Mouse (Mus musculus) lung, adult 18-20 months (tissue): ENCODE results near the gene Chd2.
"Not testable (repeated sequence)": the region's sequence is repeated elsewhere in the genome, so short reads cannot be mapped to it uniquely, and the experiment has no call there.

Experiments
- DNase-seq, 2 experiments: peaks; one replicate each; pipeline ENCODE4 v3.0.0; 2022; ENCODE audit warnings: mixed read lengths in 2 of 2

Gene Chd2

DNA sequence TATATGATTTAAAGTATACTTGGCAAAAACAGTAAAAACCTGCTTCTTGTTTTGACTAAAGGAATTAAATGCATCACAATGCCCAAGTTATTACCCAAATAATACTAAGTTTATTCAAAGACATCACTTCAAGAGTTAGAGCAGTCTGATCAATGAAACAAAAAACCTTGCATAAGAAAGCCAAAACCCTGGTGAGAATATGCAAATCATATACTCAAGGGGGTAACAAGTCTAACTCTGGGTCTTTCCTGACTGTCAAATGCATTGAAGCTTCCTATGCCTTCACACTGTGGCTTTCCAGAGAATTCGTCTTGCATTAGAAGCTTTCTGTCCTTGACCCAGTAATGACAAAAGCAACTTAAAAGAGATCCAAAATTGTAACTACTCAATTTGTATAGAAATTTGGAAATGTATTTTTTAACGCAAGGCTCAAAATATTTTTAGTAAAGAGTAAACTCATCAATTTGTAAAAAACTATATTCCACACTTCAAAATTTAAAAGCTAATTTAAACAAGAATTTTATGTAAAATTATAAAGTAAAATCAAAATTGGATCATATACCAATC is 2.4 kb downstream of the Chd2 start:
- DNase-seq = no peak

DNA sequence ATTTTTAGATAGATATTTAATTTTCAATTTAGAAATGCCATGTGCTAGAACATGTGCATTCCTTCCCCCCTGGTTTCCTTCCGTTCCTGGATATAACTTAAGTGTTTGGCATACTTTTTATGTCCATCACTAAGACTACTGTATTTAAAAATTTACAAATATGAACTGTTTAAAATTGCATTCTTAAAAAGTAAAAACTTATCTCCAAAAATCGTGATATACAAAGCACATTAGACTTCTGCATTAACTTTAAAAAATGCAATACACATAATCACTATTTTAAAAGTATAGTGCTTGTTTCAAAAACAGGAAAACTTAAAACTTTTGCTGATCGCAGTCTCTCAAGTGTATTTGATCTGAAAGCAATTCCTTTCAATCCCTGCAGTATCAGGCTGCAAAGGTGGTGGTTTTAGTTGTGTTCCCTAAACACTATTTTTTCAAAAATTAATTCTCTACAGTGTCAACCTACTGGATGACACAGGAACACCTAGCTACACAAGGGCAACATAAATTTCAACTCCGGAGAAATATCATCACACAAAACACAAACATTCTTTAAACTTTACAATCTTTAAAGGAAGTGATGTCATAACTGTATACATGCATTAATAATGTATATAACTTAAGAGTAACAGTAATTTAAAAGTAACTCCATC is 3.1 kb downstream of the Chd2 start:
- no peak for DNase-seq

DNA sequence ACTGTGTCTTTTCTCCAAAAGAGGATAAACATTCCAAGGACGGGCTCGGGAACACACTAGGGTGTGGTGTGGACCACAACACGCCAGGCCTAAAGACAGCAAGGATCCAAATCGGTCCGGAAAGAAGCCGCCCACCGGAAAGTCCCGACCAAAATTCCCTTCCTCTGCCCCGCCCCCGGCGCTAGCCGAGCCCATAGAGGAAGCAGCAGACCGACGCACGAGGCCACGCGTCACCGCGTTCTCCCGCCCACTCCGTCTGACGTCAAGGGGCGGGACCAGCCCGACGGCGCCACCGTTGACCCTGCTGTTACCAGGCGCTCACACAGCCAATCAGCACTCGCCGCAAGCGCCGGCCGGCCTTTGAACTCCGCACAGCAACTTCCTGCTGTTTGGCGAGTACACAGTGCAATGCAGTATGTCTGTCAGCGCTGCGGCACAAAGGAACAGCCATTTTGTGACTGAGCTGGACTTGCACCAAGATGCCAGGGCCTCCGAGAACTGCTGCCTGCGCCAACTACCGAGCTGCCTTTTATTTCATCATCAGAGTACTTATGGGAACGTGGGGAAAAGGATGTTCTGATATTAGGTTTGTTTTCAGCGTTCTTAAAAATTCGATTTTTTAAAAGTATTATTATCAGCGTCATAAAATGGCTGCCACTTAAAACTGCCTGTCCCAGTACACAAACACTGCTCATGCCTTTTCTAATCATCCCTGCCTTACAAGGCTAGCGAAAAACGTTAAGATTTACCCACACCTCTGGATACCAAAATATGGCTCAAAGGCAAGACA is 3.8 kb downstream of the Chd2 start:
- peak; percentile 100 for DNase-seq

DNA sequence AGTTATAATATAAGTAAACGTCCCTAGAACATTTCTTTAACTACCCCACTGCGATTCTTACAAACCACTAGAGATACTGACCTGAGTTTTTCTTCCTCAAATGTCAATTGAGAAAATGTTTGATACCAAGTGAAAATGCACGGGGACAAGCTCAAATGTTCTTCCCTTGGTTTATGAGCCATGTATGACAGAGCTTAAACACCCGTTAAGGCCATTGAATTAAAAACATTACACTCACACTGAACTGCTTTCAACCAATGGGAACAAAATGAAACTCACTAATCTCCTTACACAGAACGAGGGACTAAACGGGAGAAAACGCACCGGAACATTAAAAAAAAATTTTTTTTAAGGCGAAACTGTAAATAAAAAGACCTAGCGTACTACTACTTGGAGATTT is 4.4 kb downstream of the Chd2 start:
- DNase-seq = no peak

DNA sequence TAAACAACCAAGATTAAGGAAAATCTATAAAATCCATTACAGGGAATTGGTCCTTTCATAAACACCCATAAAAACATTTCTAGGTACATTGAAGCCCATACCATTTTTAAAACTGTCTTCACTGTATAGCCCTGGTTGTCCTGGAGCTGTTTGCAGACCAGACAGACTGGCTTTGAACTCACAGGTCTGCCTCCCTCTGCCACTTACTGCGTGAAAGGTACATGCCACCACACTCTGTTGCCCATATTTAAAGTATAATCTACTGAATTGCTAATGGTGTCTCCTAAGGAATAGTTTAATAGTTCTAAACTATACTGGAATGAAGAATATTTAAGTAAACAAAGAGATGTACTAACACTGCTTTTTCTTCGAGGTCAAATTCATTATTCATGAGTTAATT is 5.1 kb downstream of the Chd2 start:
- DNase-seq = no peak

DNA sequence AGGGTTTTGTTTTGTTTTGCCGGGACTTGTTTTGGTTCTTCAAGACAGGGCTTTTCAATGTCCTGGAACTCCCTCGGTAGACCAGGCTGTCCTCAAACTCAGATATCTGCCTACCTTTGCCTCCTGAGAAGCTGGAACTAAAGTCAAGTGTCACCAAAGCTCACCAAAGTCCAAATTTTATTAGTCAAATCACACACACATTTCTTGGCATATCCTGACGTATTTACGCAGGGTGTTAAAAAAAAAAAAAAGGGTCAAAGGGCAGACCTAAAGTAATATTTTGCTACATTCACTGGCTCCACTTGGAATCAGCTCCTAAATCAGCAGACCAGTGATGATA is 5.8 kb downstream of the Chd2 start:
- no peak for DNase-seq

DNA sequence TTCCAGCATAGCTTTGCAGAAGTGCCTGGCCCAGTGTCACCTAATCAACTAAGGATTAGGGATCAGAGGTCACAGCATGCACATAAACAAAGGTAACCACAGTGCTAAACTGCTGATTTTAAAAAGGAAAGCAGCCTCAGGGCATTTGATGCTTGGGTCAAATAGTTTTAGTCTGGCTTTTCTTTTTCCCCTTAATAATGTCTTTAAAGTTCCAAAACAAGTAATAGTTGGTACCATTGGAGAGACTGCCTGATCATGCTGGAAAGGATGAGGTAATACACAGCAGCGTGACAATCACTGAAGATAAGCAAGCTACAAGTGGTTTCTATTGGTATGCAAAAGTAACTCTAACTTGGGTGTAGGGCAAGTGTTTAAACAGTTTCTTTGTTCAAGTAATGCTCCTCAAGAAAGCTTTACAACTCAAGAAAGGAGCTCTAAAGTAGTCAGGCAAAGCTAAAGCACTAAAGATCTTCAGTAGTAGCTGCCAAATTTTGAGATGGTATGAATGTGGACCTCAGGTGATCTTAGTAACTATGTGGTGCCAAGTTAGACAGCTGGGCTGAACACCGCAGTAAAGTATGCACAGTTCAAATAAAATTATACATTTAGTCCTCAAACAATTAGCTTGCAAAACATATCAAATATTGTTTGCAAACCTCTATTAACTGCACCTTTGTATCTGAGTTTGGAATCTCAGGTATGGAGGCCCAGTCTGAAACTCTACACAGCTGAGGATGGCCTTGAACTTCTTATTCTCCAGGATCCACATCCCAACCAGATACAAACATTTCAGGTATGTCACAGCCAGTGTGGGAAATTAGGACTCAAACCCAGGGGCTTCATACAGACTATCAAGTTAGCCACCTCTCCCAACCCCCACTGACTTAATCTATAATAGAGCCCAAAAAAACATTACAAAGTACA is 6.4 kb downstream of the Chd2 start:
- DNase-seq = no peak

DNA sequence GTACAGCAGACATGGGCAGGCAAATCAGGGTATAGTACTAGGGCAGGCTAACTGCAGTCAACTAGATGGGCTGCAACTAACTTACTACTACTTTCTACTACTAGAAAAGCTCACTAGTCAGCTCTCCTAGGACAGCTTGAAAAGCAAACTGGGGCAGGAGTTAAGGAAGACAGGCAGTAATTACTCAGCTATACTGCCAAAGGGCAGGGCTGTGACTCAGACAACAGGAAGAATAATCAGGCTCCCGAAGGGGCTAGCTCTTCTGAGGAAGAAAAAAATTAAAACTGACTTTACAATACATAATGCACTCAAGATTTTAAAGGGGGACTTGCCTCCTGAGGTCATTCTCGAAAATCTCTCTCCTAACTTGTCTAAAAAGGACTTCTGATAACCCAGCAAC is 8.2 kb downstream of the Chd2 start:
- DNase-seq = no peak

DNA sequence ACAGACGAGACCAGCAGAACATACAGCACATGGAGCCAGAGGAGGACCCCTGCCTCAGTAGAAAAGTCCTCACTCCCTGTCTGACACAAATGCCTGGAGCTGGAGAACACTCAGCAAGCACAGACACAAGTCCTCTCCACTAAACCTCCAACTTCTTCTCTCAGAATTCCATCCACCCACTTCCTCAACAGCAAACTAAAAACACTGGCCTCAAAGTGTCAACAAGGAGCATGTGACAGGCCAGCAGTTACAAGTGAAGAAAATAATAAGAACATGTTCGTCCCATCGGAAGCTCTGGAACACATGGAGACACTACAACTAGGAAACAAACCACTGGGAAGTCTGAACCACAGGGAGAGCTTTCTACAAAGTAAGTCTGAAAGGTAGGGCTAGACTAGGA is 8.7 kb downstream of the Chd2 start:
- DNase-seq = peak; percentile 43 to 63

DNA sequence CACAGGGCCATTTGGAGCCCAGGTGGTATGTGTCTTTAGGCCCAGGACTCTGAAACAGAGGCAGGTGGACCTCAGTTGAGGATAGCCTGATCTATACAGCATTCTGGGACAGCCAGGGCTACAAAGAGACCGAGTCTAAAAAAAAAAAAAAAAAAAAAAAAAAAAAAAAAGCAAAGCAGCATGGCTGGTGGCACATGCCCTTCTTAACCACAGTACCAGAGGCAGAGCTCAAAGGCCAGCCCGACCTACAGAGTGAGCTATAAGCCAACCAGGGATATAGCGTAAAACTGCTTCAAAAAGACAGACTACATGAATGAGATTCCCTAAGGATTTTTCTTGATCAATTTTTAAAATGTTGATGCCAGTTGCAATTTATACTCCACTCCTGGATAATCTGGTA is 9.5 kb downstream of the Chd2 start:
- DNase-seq = no peak

DNA sequence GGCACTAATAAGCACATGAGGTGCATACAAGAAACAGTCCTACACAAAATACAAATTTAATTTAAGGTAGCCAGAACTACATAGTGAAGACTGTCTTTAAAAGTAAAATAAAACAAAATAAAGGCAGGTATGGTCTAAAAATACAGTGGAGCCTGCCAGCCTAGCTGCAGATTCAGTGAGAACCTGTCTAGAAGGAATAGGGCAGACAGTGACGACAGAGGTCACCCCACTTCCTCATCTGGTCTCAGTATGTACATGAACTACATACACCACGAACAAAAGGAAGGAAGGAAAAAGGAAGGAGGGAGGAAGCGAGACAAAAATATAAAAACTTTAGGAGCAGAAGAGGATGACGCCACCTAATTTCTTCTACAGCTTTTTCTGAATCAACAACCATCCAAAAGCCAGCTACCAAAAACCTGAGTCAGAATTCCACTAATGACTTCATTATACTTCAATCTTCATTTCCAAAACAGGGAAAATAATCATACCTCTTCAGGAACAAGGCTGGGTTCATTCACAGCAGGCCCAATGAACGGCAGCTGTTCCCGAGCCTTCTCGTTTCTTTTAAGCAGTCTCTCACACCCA is 10.0 kb downstream of the Chd2 start:
- DNase-seq = peak in 1 of 2 experiments; percentile 43

DNA sequence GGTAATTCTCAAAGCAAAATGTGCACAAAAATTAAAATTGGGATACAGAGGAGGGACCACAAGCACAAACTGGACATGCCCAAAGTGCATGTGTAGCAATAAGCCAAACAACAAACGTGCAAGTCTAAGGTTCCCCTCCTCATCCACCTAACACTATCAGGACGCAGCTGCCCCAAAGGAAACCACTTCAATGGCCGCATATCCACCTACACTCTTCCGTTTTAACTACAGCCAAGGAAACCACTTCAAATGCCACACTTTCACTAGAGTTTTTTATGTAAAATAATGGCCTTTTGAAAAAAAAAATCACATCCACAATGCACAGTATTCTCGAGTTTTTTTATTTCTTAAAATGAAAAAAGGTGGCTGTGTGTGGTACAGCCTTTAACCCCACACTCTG is 10.8 kb downstream of the Chd2 start:
- no peak for DNase-seq

DNA sequence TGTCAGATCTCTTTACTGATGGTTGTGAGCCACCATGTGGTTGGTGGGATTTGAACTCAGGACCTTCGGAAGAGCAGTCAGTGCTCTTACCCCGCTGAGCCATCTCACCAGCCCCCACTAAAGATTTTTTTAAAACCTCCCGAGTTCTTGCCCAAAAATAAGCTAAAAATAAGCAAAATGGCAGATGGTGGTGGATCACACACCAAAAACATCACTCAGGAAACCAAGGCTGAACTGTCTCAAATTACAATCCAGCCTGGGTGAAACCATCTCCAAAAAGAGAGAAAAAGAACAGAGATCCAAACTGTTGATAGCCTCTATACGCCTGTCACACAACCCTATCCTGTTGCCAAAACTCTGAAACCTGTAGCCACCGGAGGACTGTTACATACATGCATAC is 11.5 kb downstream of the Chd2 start:
- no peak for DNase-seq

DNA sequence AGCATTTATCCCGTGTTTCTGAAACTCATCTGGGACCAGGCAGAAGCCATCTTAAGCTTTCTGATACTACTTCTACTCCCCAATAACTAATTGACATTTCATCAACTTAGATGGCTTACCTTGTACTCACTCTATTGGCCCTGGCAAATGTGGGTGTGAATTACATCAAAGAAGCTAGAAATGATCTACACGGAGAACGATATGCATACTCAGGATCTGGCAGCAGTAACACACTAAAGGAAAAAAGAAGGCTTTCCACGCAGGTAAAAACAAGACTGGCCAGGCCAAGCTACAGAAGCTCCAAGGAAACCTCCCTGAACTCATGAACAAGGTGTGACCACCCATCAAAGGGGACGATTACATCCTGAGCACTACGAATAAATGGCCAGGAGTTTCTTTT is 12.4 kb downstream of the Chd2 start:
- DNase-seq = no peak

DNA sequence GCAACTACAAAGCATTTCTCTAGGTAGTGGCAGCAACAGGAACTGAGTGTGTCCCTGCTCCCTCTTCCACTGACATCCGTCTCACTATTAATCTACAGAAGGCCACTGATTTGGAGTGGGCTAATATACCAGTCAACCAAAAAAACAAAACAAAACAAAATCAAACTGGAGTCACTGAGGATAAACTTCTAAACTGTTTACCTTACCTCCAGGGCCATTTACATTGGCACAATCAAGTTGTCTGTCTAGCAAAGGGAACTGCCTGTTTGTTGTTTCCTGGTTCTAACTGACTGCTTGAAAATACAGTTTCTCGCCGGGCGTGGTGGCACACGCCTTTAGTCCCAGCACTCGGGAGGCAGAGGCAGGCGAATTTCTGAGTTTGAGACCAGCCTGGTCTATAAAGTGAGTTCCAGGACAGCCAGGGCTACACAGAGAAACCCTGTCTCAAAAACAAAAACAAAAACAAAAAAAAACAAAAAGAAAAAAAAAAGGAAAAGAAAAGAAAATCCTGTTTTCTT is 13.2 kb downstream of the Chd2 start:
- DNase-seq = not testable (repeated sequence)

DNA sequence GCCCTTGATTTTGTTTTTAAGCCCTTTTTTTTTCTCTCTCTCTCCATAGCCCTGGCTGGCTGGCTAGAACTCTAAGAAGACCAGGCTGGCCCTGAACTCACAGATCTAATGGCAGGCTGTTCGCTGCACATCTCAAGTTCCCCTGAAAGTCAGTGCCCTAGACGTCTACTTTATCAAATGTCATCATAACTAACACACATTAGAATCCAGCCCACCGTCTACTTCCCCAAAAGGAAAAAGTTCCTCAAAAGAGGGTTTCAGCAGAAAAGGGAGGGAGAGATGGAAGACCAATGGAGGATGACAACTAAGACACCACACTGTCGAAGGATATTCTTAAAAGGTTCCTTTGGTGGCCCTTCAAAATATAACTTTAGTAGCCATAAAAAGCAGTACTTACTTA is 14.4 kb downstream of the Chd2 start:
- no peak for DNase-seq

DNA sequence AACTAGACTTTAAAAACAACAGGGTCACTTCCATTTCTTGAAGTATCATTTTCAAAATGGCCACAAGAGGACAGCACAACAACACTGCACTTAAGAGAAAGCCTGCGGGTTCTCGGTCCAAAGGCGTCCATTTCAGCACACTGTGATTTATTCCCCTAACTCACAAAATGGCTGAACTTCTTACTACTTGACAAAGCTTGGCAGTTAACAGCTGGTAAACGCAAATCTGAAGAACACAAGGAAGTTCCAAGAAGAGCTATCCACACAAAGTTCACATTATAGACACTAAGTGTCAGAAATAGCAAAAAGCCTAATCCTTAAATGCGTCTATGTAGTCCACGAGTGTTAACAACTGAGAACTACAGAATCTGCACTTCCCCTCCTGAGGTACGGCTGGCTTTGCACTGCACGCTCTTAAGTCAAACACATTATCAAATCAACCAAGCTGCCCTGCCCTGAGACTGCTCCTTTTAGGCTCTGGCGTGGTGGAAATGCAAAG is 17.1 kb downstream of the Chd2 start:
- peak; percentile 60 to 78 for DNase-seq

DNA sequence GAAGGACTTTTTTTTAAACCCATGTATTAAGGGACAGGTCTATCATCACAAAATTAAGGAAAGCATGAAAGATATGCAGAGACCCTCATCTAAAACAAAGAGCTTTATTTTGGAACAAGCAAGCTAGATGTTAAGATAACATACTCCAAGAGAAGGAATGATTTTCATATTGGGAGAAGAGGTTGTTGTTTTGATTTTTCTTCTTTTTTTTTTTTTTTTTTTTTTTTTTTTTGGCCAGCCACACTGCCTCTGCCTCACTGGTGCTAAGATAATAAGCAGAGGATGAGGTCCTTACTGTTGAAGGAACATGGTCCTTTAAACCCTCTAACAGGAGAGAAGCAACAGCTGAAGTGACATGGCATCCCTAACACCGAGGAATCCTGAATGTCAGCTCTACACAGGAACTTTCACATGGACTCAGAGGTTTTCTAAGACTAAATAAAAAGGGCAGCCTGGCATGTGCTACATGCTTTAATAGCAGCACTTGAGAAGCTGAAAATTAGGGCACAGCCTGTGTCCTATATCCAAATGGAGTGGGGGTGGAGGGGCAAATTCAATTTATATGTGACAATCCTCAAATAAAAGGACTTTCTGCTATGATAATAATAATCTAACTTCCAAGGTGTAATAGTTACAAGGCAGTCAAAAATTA is 17.9 kb downstream of the Chd2 start:
- no peak for DNase-seq

DNA sequence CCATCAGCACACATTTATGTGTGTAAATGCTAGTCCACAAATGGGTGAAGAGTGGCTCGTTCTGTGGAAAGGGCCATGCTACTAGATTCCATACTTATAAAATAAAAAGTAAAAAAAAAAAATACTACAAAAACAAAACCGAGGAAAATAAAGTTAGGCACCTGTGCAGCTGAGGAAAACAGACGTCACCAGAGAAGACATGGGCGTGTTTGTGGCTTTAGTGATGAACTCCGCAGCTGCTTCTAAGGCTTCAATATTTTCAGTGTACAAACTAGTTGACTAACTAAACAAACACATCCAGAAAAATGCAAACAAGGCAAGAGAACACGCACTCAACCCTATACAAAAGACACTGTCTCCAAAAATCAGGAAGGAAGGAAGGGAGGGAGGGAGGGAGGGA is 18.4 kb downstream of the Chd2 start:
- DNase-seq = no peak

DNA sequence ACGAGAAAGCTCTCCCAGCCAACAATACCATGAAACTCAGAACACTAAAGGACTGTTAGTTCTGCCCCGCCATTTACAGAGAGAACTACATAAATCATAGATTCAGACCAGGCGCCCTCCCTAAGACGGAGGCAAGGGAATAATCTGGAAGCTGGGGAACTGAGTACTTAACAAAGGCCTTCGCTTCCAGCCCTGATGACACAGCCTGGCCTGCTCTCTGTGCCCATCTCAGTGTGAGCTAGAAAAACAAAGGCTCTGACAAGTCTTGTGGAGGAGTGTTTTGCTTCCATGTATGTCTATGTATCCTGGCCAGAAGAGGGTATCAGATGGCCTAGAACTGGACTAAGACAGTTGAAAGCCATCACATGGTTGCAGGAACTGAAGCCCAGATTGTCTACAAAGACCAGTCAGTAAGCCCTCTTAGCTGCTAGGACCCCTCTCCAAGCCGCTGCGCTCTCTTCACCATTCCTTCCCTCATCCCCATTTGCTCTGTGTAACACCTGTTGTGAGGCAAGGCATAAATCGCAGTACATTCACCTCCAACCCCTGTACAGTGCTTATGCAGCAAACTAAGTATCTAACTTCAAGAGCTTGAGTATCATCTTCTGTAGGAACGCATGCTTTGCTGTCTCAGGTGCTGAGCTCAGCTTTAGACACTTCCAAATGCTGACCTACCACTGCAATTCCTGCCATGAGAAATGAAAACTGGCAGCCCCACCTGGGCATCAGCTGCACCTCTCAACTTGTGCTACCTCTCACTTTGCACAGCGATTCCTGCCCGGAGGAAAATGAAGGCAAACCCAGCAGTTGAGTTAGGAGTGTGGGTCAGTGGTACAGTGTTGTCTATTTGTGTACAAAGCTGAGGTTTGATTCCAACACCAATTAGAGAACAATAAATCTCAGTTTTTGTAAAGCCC is 20.1 kb downstream of the Chd2 start:
- DNase-seq = no peak

DNA sequence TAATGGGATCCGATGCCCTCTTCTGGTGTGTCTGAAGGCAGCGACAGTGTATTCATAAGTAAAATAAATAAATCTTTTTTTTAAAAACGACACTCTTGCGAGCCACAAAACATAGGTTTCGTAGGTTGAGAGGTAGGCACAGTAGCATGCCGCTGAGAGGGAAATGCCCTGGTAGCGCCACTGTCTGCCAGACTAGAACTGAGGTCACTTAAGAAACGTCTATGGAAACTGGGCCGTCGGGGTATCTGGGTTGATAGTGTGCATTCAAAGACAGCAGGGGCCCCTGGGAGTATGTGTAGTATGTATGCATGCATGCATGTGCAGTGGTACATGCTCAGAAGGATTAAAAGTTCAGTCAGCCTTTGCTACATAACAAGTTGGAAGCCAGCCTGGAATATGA is 21.4 kb downstream of the Chd2 start:
- DNase-seq = no peak
